In the genomic region with DNA sequence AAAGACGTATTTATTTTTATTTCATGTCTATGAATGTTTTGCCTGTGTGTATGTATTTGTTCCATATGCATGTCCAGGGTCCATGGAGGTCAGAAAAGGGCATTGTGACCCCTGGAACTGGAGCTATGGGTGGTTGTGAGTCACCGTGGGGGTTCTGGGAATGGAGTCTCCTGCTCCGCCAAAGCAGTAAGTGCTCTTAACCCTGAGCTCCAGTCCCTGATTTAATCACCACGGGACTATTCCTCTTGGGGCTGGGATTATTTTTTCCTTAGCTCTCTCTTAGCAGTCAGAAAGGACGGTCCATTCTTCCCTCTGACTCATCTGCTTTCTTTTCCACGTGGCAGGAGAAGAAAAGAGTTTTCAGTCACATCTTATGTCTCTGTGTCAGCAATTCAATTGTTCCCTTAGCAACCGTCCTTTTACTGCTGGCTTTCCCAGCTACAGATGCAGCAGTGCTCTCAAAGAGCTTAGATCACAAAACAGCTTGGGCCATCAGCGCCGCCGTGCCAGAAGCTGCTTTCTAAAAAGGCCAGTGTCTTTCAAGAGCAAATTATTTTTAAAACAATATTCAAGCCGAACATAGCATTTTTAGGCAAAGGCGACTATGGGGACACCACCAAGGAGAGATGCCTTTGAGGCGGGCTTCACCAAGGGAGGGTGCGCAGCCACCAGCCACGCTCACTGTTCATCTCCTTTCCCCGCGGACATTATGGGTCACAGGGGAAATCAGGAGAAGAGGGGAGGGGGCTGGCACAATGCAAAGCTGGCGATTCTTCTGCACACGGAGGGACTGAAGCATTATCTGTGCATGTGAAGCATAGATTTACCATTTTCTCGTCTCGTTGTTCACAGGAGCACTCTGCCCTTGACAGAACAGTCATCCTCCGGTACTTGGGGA, we compare ENCODE assay signal across 9 mouse cellular contexts.
A peak's percentile ranks its signal among the peaks of the same experiment; 100 is the strongest.
DNase-seq lines count a peak whose midpoint lies in the region; ATAC-seq and TF ChIP-seq lines count a peak whose summit lies in the region.
"Had no signal": no experiment of that assay in that cellular context is flagged by ENCODE, and none has a peak within 500 bp of the region (broad histone marks: within the 10 kb centered on the region; RNA-seq: fewer than 3 reads in every experiment).

No protein-coding gene starts in this region.

- no peak overlapping the region for H3K9ac ChIP-seq in liver, embryonic 11.5 days (ENCODE audit: low read depth, low read length)
- peak overlapping the region; percentile 21; the same call in 1 of the 2 replicates for H3K9ac ChIP-seq in embryonic facial prominence, embryonic 12.5 days
- H3K9ac ChIP-seq in intestine, postnatal 0 days (ENCODE audit: low read depth, low read length) = no peak overlapping the region; the same call in 1 of the 2 replicates
- peak overlapping the region; percentile 58 for H3K9ac ChIP-seq in midbrain, embryonic 14.5 days (replicated peaks; ENCODE audit: low read length)
- H3K9ac ChIP-seq: liver, embryonic 13.5 days had no signal

- H3K4me1 ChIP-seq in liver, embryonic 11.5 days (replicated peaks; ENCODE audit: control insufficient read depth, insufficient read depth, low read length) = no peaks in the 10 kb centered on the region
- H3K4me1 ChIP-seq in embryonic facial prominence, embryonic 12.5 days = no peaks in the 10 kb centered on the region; the same call in 1 of the 2 replicates
- H3K4me1 ChIP-seq in intestine, postnatal 0 days (replicated peaks; ENCODE audit: control insufficient read depth, insufficient read depth, low read length) = no peaks in the 10 kb centered on the region
- peaks cover 32% of the 10 kb centered on the region for H3K4me1 ChIP-seq in midbrain, embryonic 14.5 days (ENCODE audit: control insufficient read depth, insufficient read depth, low read length)
- H3K4me1 ChIP-seq: liver, embryonic 13.5 days had no signal

- peak overlapping the region; percentile 26 for H3K4me2 ChIP-seq in liver, embryonic 11.5 days
- peak overlapping the region; percentile 43 for H3K4me2 ChIP-seq in embryonic facial prominence, embryonic 12.5 days (replicated peaks)
- peak overlapping the region; percentile 30 for H3K4me2 ChIP-seq in intestine, postnatal 0 days (replicated peaks; ENCODE audit: low read depth)
- peak overlapping the region; percentile 60 for H3K4me2 ChIP-seq in midbrain, embryonic 14.5 days (ENCODE audit: low read length)
- H3K4me2 ChIP-seq: liver, embryonic 13.5 days had no signal

- H3K27me3 ChIP-seq in liver, embryonic 11.5 days (replicated peaks; ENCODE audit: control insufficient read depth, insufficient read depth, low read length) = no peaks in the 10 kb centered on the region
- no peaks in the 10 kb centered on the region for H3K27me3 ChIP-seq in embryonic facial prominence, embryonic 12.5 days
- H3K27me3 ChIP-seq in intestine, postnatal 0 days (replicated peaks; ENCODE audit: control insufficient read depth, insufficient read depth, low read length) = no peaks in the 10 kb centered on the region
- no peaks in the 10 kb centered on the region for H3K27me3 ChIP-seq in midbrain, embryonic 14.5 days (ENCODE audit: control insufficient read depth, insufficient read depth, low read length)
- H3K27me3 ChIP-seq: liver, embryonic 13.5 days had no signal

- no peaks in the 10 kb centered on the region for H3K36me3 ChIP-seq in liver, embryonic 11.5 days (ENCODE audit: control insufficient read depth, insufficient read depth, low read length)
- no peaks in the 10 kb centered on the region for H3K36me3 ChIP-seq in embryonic facial prominence, embryonic 12.5 days
- H3K36me3 ChIP-seq in intestine, postnatal 0 days (ENCODE audit: control insufficient read depth, insufficient read depth) = no peaks in the 10 kb centered on the region
- H3K36me3 ChIP-seq in midbrain, embryonic 14.5 days (ENCODE audit: control insufficient read depth, insufficient read depth, low read length) = no peaks in the 10 kb centered on the region
- H3K36me3 ChIP-seq: liver, embryonic 13.5 days had no signal

- no peak for ATAC-seq in liver, embryonic 11.5 days (replicated peaks; ENCODE audit: low FRiP score)
- ATAC-seq in embryonic facial prominence, embryonic 12.5 days (ENCODE audit: insufficient number of reproducible peaks, insufficient read depth, low FRiP score, low TSS enrichment) = no peak
- no peak for ATAC-seq in intestine, postnatal 0 days
- peak; percentile 83 for ATAC-seq in midbrain, embryonic 14.5 days (ENCODE audit: low FRiP score, low TSS enrichment)
- ATAC-seq in megakaryocyte progenitor cell, adult 5-6 weeks (replicated peaks; ENCODE audit: poor library complexity) = no peak

- no peak overlapping the region for H3K4me3 ChIP-seq in liver, embryonic 11.5 days (ENCODE audit: low read depth, low read length)
- H3K4me3 ChIP-seq in embryonic facial prominence, embryonic 12.5 days = peak overlapping the region; percentile 13; the same call in 1 of the 2 replicates
- H3K4me3 ChIP-seq in intestine, postnatal 0 days (ENCODE audit: low read depth, low read length) = no peak overlapping the region
- H3K4me3 ChIP-seq in midbrain, embryonic 14.5 days (replicated peaks; ENCODE audit: low read depth, low read length) = peak overlapping the region; percentile 22
- H3K4me3 ChIP-seq: liver, embryonic 13.5 days had no signal

- H3K27ac ChIP-seq in liver, embryonic 11.5 days (ENCODE audit: low read depth, low read length) = no peak overlapping the region
- H3K27ac ChIP-seq in embryonic facial prominence, embryonic 12.5 days = no peak overlapping the region
- H3K27ac ChIP-seq in intestine, postnatal 0 days (ENCODE audit: low read depth, low read length) = no peak overlapping the region
- H3K27ac ChIP-seq in midbrain, embryonic 14.5 days (replicated peaks; ENCODE audit: low read depth, low read length) = peak overlapping the region; percentile 92
- H3K27ac ChIP-seq: liver, embryonic 13.5 days had no signal

- 32% methylated on average over 22 of the region's 22 CpGs for WGBS in liver, embryonic 11.5 days
- 11% methylated on average over 22 of the region's 22 CpGs for WGBS in embryonic facial prominence, embryonic 12.5 days
- WGBS in intestine, postnatal 0 days = 22% methylated on average over 22 of the region's 22 CpGs
- 2% methylated on average over 22 of the region's 22 CpGs for WGBS in midbrain, embryonic 14.5 days

- no peak for TF ChIP-seq CTCF in intestine, postnatal 0 days (IDR thresholded peaks at IDR 0.05; ENCODE audit: low read depth)

- H3K9me3 ChIP-seq in liver, embryonic 11.5 days (ENCODE audit: control insufficient read depth, low read length) = no peaks in the 10 kb centered on the region
- H3K9me3 ChIP-seq in embryonic facial prominence, embryonic 12.5 days = peaks cover 13% of the 10 kb centered on the region; the same call in 1 of the 2 replicates
- peaks cover 4% of the 10 kb centered on the region; the same call in 1 of the 2 replicates for H3K9me3 ChIP-seq in intestine, postnatal 0 days (ENCODE audit: control insufficient read depth)
- H3K9me3 ChIP-seq in midbrain, embryonic 14.5 days (ENCODE audit: control insufficient read depth, low read length) = peaks cover 6% of the 10 kb centered on the region; the same call in 1 of the 2 replicates
- H3K9me3 ChIP-seq: liver, embryonic 13.5 days had no signal

- intact Hi-C loops in gastrocnemius, postnatal 36 days (cut with DNase I) = no loop called here

- no peak for DNase-seq in liver, embryonic 11.5 days (ENCODE audit: low spot score)
- DNase-seq in liver (no peak), adipocyte (ENCODE audit: low spot score) (no peak)
- DNase-seq in midbrain, embryonic 14.5 days = peak; percentile 84
- DNase-seq in gastrocnemius, postnatal 36 days = no peak
- DNase-seq: liver, embryonic 13.5 days had no signal

Comparison
In these comparisons a context has a peak if more than half of its experiments do, and no peak if none do; other contexts are left out.
1. H3K4me3 ChIP-seq: peak in embryonic facial prominence, embryonic 12.5 days (single experiment) and midbrain, embryonic 14.5 days (single experiment); none in liver, embryonic 11.5 days (single experiment) and intestine, postnatal 0 days (single experiment).
2. H3K9ac ChIP-seq: peak in embryonic facial prominence, embryonic 12.5 days (single experiment) and midbrain, embryonic 14.5 days (single experiment); none in liver, embryonic 11.5 days (single experiment) and intestine, postnatal 0 days (single experiment).
3. Peak in every context shown above with its lines, with median percentiles within 50 percentile points of each other: H3K4me2 ChIP-seq.